Mouse (Mus musculus): ENCODE measurements around the gene Elk3.

DNA sequence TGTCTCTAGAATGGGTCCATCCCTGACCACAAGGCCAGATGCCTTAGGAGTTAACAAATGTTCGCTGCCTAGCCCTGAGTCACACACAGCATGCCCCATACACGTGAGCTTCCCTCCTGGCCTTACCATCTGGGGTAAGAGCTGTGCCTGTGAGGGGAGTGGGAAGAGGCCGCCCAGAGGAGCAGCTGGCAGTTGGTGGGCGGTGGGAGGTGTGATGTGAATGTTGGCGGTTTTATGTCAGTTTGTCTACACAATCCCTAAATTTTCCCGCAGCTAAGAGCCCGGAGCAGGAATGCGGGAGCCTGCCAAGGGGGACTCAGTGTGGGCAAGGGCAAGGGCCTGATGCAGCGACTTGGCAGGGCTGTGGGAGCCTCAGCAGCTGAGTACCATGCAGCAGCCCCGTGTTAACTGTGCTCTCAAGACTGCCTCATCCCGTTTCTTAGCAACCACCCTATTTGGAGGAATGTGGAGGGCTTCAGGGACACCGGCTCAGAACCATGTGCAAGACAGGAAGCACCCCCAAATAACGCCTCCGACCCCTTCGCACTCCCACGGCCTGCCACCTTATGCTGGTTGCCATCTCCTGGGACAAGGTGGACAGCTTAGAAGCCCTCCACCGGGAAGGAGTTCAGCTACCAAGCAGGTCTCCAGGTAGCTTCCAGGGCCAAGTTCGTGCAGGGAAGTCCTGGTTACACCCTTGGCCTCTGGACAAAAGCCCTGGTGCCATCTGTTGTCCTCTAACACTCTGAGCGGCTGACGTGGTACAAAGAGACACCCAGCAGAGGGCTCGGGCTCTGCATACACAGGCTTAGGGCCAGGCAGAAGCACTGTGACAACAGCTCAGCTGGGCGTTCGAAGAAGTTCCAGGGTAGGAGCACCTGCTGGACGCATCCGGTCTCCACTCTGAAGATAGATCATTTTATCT is 35.5 kb downstream of the Elk3 start:
- TF ChIP-seq CTCF (IDR thresholded peaks at IDR 0.05; ENCODE audit: low read depth, low read length) (no peak), POLR2A (IDR thresholded peaks at IDR 0.05; ENCODE audit: borderline replicate concordance, low read depth, low read length) (no peak)
